Comparison of ENCODE assay signal across 10 mouse cellular contexts in genomic region chr7:45718331-45718730, GRCm38 (mm10). TPM values are rescaled to one million over a fixed set of nuclear protein-coding genes. Genes with fewer than 3 reads are reported as not detected.
DNase-seq lines count a peak whose midpoint lies in the region; ATAC-seq and TF ChIP-seq lines count a peak whose summit lies in the region.
"Had no signal": no experiment of that assay in that cellular context is flagged by ENCODE, and none has a peak within 500 bp of the region (broad histone marks: within the 10 kb centered on the region; RNA-seq: fewer than 3 reads in every experiment).

No protein-coding gene starts in this region.

- H3K4me1 ChIP-seq in liver, adult 2 months (ENCODE audit: control insufficient read depth, insufficient read depth, low read length) = peaks cover 20% of the 10 kb centered on the region
- peaks cover 47% of the 10 kb centered on the region for H3K4me1 ChIP-seq in embryonic facial prominence, embryonic 12.5 days
- H3K4me1 ChIP-seq in intestine, embryonic 14.5 days (replicated peaks; ENCODE audit: control insufficient read depth, insufficient read depth, low read length) = peaks cover 34% of the 10 kb centered on the region

- DNase-seq in liver, adult 2 months (ENCODE audit: extremely low read depth, low read depth, low spot score) = peak; percentile 28
- DNase-seq in liver = no peak
- DNase-seq in intestine, embryonic 14.5 days (ENCODE audit: low spot score) = no peak
- DNase-seq in cerebellum, postnatal 25 days = no peak
- no peak for DNase-seq in left cerebral cortex, adult 9 months (ENCODE audit: low spot score in 2 of 2)
- DNase-seq in kidney, postnatal 25 days = no peak

- under 1% methylated on average over 20 of the region's 20 CpGs for WGBS in liver, adult 2 months
- WGBS in embryonic facial prominence, embryonic 12.5 days = under 1% methylated on average over 20 of the region's 20 CpGs
- under 1% methylated on average over 20 of the region's 20 CpGs for WGBS in intestine, embryonic 14.5 days

- H3K9ac ChIP-seq in liver, adult 2 months (ENCODE audit: low read depth, low read length) = peak overlapping the region; percentile 89
- H3K9ac ChIP-seq in embryonic facial prominence, embryonic 12.5 days = peak overlapping the region; percentile 96
- H3K9ac ChIP-seq in intestine, embryonic 14.5 days (ENCODE audit: low read length) = peak overlapping the region; percentile 100

- H3K36me3 ChIP-seq in liver, adult 2 months (ENCODE audit: control insufficient read depth, insufficient read depth, low read length) = peaks cover 7% of the 10 kb centered on the region
- peaks cover 49% of the 10 kb centered on the region for H3K36me3 ChIP-seq in embryonic facial prominence, embryonic 12.5 days
- peaks cover 48% of the 10 kb centered on the region for H3K36me3 ChIP-seq in intestine, embryonic 14.5 days (ENCODE audit: control insufficient read depth, insufficient read depth, low read length)
- no peaks in the 10 kb centered on the region for H3K36me3 ChIP-seq in myocyte (ENCODE audit: control insufficient read depth, insufficient read depth)

- peak overlapping the region; percentile 52 for H3ac ChIP-seq in myocyte (ENCODE audit: control insufficient read depth, insufficient read length)

- no peak for ATAC-seq in embryonic facial prominence, embryonic 12.5 days (ENCODE audit: insufficient number of reproducible peaks, insufficient read depth, low FRiP score, low TSS enrichment)
- ATAC-seq in intestine, embryonic 14.5 days (replicated peaks; ENCODE audit: low FRiP score, low TSS enrichment, low read depth) = no peak

- H3K27ac ChIP-seq in liver, adult 2 months (replicated peaks; ENCODE audit: insufficient read depth, low read depth, low read length) = peak overlapping the region; percentile 27
- H3K27ac ChIP-seq in embryonic facial prominence, embryonic 12.5 days = peak overlapping the region; percentile 94
- peak overlapping the region; percentile 95 for H3K27ac ChIP-seq in intestine, embryonic 14.5 days (ENCODE audit: low read depth)

- no peak for TF ChIP-seq CTCF in liver, adult 2 months (IDR thresholded peaks at IDR 0.05; ENCODE audit: low read depth, low read length)

- H3K79me2 ChIP-seq in liver, adult 2 months (ENCODE audit: control insufficient read depth, insufficient read depth, low read length) = peaks cover 5% of the 10 kb centered on the region; the same call in 1 of the 2 replicates
- peaks cover 48% of the 10 kb centered on the region for H3K79me2 ChIP-seq in myocyte (ENCODE audit: control insufficient read depth, insufficient read depth)

- H3K4me3 ChIP-seq in liver, adult 2 months (ENCODE audit: insufficient read depth, low read depth, low read length) = peak overlapping the region; percentile 79
- peak overlapping the region; percentile 88 for H3K4me3 ChIP-seq in embryonic facial prominence, embryonic 12.5 days
- peak overlapping the region; percentile 100 for H3K4me3 ChIP-seq in intestine, embryonic 14.5 days (ENCODE audit: low read depth, low read length)
- peak overlapping the region; percentile 96 for H3K4me3 ChIP-seq in myocyte

- no peaks in the 10 kb centered on the region for H3K9me3 ChIP-seq in embryonic facial prominence, embryonic 12.5 days
- H3K9me3 ChIP-seq in intestine, embryonic 14.5 days (ENCODE audit: control insufficient read depth, low read length) = no peaks in the 10 kb centered on the region

- no peaks in the 10 kb centered on the region for H3K27me3 ChIP-seq in liver, adult 2 months (ENCODE audit: control insufficient read depth, insufficient read depth, low read length)
- no peaks in the 10 kb centered on the region for H3K27me3 ChIP-seq in embryonic facial prominence, embryonic 12.5 days
- no peaks in the 10 kb centered on the region for H3K27me3 ChIP-seq in intestine, embryonic 14.5 days (replicated peaks; ENCODE audit: control insufficient read depth, insufficient read depth, low read length)
- no peaks in the 10 kb centered on the region for H3K27me3 ChIP-seq in myocyte (ENCODE audit: control insufficient read depth, insufficient read depth, insufficient read length)

- H3K4me2 ChIP-seq in embryonic facial prominence, embryonic 12.5 days (replicated peaks) = peak overlapping the region; percentile 95
- peak overlapping the region; percentile 89 for H3K4me2 ChIP-seq in intestine, embryonic 14.5 days (ENCODE audit: low read length)
- H3K4me2 ChIP-seq in myocyte (ENCODE audit: low read depth) = peak overlapping the region; percentile 96

- TF ChIP-seq POLR2A in liver, adult 2 months (IDR thresholded peaks at IDR 0.05; ENCODE audit: extremely low read depth, insufficient read depth, low read length) = no peak
- TF ChIP-seq POLR2A in myocyte (IDR thresholded peaks at IDR 0.05; ENCODE audit: insufficient read length, low read depth) = no peak

TF ChIP-seq in myocyte, 11 proteins besides CTCF, POLR2A, EP300 and RAD21:
- TF ChIP-seq MAX (IDR thresholded peaks at IDR 0.05; ENCODE audit: low read depth) (no peak), CEBPB (IDR thresholded peaks at IDR 0.05; ENCODE audit: insufficient read depth, poor library complexity, severe bottlenecking) (no peak), MYOD1 (IDR thresholded peaks at IDR 0.05; ENCODE audit: control insufficient read depth in 1 of 3, insufficient read length in 2 of 3, low read depth in 2 of 3) (no peak), TCF3 (IDR thresholded peaks at IDR 0.05; ENCODE audit: insufficient read length, low read depth) (no peak), SRF (IDR thresholded peaks at IDR 0.05; ENCODE audit: control insufficient read depth, insufficient read length, low read depth) (no peak), MYOG (IDR thresholded peaks at IDR 0.05; ENCODE audit: control insufficient read depth in 1 of 3, insufficient read depth in 1 of 3, insufficient read length in 2 of 3, low read depth in 2 of 3) (no peak), USF1 (IDR thresholded peaks at IDR 0.05; ENCODE audit: low read depth) (no peak), REST (IDR thresholded peaks at IDR 0.05; ENCODE audit: insufficient read depth, insufficient read length) (no peak), TCF12 (IDR thresholded peaks at IDR 0.05; ENCODE audit: insufficient read depth, poor library complexity, severe bottlenecking) (no peak), POLR2AphosphoS2 (IDR thresholded peaks at IDR 0.05; ENCODE audit: insufficient read length, low read depth) (no peak), E2F4 (IDR thresholded peaks at IDR 0.05; ENCODE audit: insufficient read depth) (no peak)

RNA-seq across cellular contexts. Expression of gene Sphk2, which starts 0.5 kb away (rescaled TPM):
- total RNA-seq in liver, adult 2 months (2014; rRNA removed) = 13.4 and 15.2 TPM in 2 replicates
- 62.9 and 80.1 TPM in 2 replicates for polyA plus RNA-seq in liver, adult 2 months (2012; rRNA removed)
- polyA plus RNA-seq in embryonic facial prominence, embryonic 12.5 days (2016; fragmentation: Nextera tagmentation; extraction: Ambion mirVana) = 34.7 and 35.3 TPM in 2 replicates
- 27.3 and 28.1 TPM in 2 replicates for polyA plus RNA-seq in intestine, embryonic 14.5 days (2014; fragmentation: Nextera tagmentation; extraction: Ambion mirVana)
- 22.8 TPM for polyA plus RNA-seq in myocyte (2012; fragmentation: generic; extraction: Trizol)

RNA-seq across cellular contexts. Expression of gene Fam83e, which starts 2.7 kb away (rescaled TPM):
- total RNA-seq in liver, adult 2 months (2014; rRNA removed) = 0.18 TPM in 1 of 2 replicates, not detected in the other
- 0.05 and 0.10 TPM in 2 replicates for polyA plus RNA-seq in liver, adult 2 months (2012; rRNA removed)
- polyA plus RNA-seq in embryonic facial prominence, embryonic 12.5 days (2016; fragmentation: Nextera tagmentation; extraction: Ambion mirVana) = 1.3 TPM in 2 replicates
- 4.1 and 5.8 TPM in 2 replicates for polyA plus RNA-seq in intestine, embryonic 14.5 days (2014; fragmentation: Nextera tagmentation; extraction: Ambion mirVana)
- polyA plus RNA-seq in myocyte (2012; fragmentation: generic; extraction: Trizol) = 0.18 TPM

RNA-seq across cellular contexts. Expression of gene Rpl18, which starts 3.1 kb away (rescaled TPM):
- 436 and 542 TPM in 2 replicates for total RNA-seq in liver, adult 2 months (2014; rRNA removed)
- polyA plus RNA-seq in liver, adult 2 months (2012; rRNA removed) = 366 and 534 TPM in 2 replicates
- polyA plus RNA-seq in embryonic facial prominence, embryonic 12.5 days (2016; fragmentation: Nextera tagmentation; extraction: Ambion mirVana) = 926 and 973 TPM in 2 replicates
- polyA plus RNA-seq in intestine, embryonic 14.5 days (2014; fragmentation: Nextera tagmentation; extraction: Ambion mirVana) = 1,434 and 1,450 TPM in 2 replicates
- polyA plus RNA-seq in myocyte (2012; fragmentation: generic; extraction: Trizol) = 3,224 TPM

RNA-seq across cellular contexts. Expression of gene Spaca4, which starts 7.3 kb away (rescaled TPM):
- total RNA-seq in liver, adult 2 months (2014; rRNA removed) = not detected in 2 replicates
- not detected in 2 replicates for polyA plus RNA-seq in liver, adult 2 months (2012; rRNA removed)
- polyA plus RNA-seq in embryonic facial prominence, embryonic 12.5 days (2016; fragmentation: Nextera tagmentation; extraction: Ambion mirVana) = not detected in 2 replicates
- 0.45 TPM in 1 of 2 replicates, not detected in the other for polyA plus RNA-seq in intestine, embryonic 14.5 days (2014; fragmentation: Nextera tagmentation; extraction: Ambion mirVana)
- not detected for polyA plus RNA-seq in myocyte (2012; fragmentation: generic; extraction: Trizol)
- total RNA-seq: left cerebral cortex, postnatal 10 days had no signal
- polyA plus RNA-seq: brain, embryonic 14.5 days had no signal

RNA-seq across cellular contexts. Expression of gene Dbp, which starts 13.4 kb away (rescaled TPM):
- 93.0 and 110 TPM in 2 replicates for total RNA-seq in liver, adult 2 months (2014; rRNA removed)
- 8.6 and 17.0 TPM in 2 replicates for polyA plus RNA-seq in liver, adult 2 months (2012; rRNA removed)
- 6.9 and 11.5 TPM in 2 replicates for polyA plus RNA-seq in embryonic facial prominence, embryonic 12.5 days (2016; fragmentation: Nextera tagmentation; extraction: Ambion mirVana)
- polyA plus RNA-seq in intestine, embryonic 14.5 days (2014; fragmentation: Nextera tagmentation; extraction: Ambion mirVana) = 3.7 and 4.0 TPM in 2 replicates
- 26.2 TPM for polyA plus RNA-seq in myocyte (2012; fragmentation: generic; extraction: Trizol)

Comparison
In these comparisons a context has a peak if more than half of its experiments do, and no peak if none do; other contexts are left out.
1. H3K27ac ChIP-seq: peak in every context shown above with its lines; median percentile 95 in intestine, embryonic 14.5 days; 94 in embryonic facial prominence, embryonic 12.5 days; 27 in liver, adult 2 months.